In the genomic region with DNA sequence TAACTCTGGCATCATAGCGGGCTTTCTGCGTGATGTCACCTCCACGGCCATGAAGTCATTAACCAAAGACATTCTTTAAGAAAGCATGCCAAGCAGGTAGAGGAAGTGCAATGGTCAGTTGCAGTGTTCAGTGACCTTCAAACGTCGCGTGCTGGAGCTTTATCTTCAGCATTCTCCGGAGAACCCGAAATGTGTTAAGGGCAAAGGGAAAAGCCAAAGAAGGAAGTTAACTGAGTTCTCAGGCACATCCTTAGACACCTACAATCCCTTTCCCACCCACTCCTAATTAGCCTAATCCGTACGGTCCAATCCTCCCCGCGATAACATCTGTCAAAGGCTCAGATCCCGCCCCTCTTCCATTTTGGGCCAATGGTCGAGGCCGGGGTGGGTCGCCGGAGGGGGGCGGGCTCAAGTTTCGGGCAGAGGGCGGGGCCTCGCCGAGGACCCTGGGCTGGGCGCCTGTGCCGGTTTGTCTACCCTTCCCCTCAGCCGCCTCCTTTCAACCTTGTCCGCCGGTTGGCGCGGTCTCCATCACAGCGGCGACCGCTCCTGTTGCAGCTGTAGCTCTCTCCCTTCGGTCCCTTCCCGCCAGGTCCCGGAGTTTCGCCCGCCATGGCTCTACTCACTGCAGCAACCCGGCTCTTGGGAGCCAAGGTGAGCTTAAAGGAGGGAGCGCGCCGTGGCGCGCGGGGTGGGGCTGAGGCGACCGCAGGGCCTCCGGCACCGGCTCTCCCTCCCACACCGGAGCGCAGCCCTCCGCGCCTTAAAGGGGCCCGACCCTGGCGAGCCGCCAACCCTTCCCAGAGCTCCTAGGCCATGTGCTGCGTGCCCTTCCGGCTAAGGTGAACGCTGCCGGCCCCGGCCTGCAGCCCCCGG, we compare ENCODE assay signal across 8 mouse cellular contexts. TPM values are rescaled to one million over a fixed set of nuclear protein-coding genes. Genes with fewer than 3 reads are reported as not detected.
DNase-seq lines count a peak whose midpoint lies in the region; ATAC-seq and TF ChIP-seq lines count a peak whose summit lies in the region.

Gene Cs (plus strand): TSS at position 429 of the 876 bp plus-strand sequence.

- peak within 1 kb of the TSS; percentile 86 for H3K4me2 ChIP-seq in heart, embryonic 12.5 days
- peak within 1 kb of the TSS; percentile 72 for H3K4me2 ChIP-seq in kidney, postnatal 0 days (ENCODE audit: low read length)
- peak within 1 kb of the TSS; percentile 82 for H3K4me2 ChIP-seq in liver, embryonic 11.5 days
- peak within 1 kb of the TSS; percentile 62 for H3K4me2 ChIP-seq in stomach, embryonic 14.5 days (replicated peaks; ENCODE audit: low read depth, low read length)

- H3K27ac ChIP-seq in heart, embryonic 12.5 days (ENCODE audit: poor library complexity, severe bottlenecking) = peak within 1 kb of the TSS; percentile 98
- H3K27ac ChIP-seq in kidney, postnatal 0 days = peak within 1 kb of the TSS; percentile 97
- H3K27ac ChIP-seq in liver, embryonic 11.5 days (ENCODE audit: low read depth, low read length) = peak within 1 kb of the TSS; percentile 78
- peak within 1 kb of the TSS; percentile 94 for H3K27ac ChIP-seq in stomach, embryonic 14.5 days (ENCODE audit: low read length)

- peak; percentile 71 for ATAC-seq in erythroid progenitor cell, adult 5-6 weeks (replicated peaks; ENCODE audit: low FRiP score, poor library complexity, severe bottlenecking)
- ATAC-seq in heart, embryonic 12.5 days (ENCODE audit: insufficient number of reproducible peaks, low FRiP score) = peak; percentile 99
- ATAC-seq in kidney, postnatal 0 days (replicated peaks; ENCODE audit: low FRiP score, low read depth) = peak; percentile 97
- ATAC-seq in liver, embryonic 11.5 days (replicated peaks; ENCODE audit: low FRiP score) = peak; percentile 93
- ATAC-seq in stomach, embryonic 14.5 days (ENCODE audit: insufficient number of reproducible peaks, insufficient read depth, low FRiP score, low read depth) = peak; percentile 99

- H3K4me1 ChIP-seq in heart, embryonic 12.5 days (replicated peaks) = peaks cover 49% of the 10 kb centered on the region
- H3K4me1 ChIP-seq in kidney, postnatal 0 days (replicated peaks; ENCODE audit: insufficient read depth, low read length) = peaks cover 9% of the 10 kb centered on the region; the same call in 1 of the 2 replicates
- H3K4me1 ChIP-seq in liver, embryonic 11.5 days (replicated peaks; ENCODE audit: control insufficient read depth, insufficient read depth, low read length) = peaks cover 53% of the 10 kb centered on the region
- peaks cover 14% of the 10 kb centered on the region for H3K4me1 ChIP-seq in stomach, embryonic 14.5 days (ENCODE audit: control insufficient read depth, insufficient read depth, low read length)

- DNase-seq in CD4-positive helper T cell, adult 2 months (ENCODE audit: low read depth, low spot score) = peak; percentile 98
- peak; percentile 96 for DNase-seq in brain, embryonic 18.5 days (ENCODE audit: low read depth, low spot score)
- peak; percentile 100 for DNase-seq in kidney, postnatal 0 days (ENCODE audit: low spot score)
- DNase-seq in liver, embryonic 11.5 days (ENCODE audit: low spot score) = peak; percentile 97
- DNase-seq in naive thymus-derived CD4-positive, alpha-beta T cell, adult 2 months (ENCODE audit: low read depth) = peak; percentile 97

- no peaks in the 10 kb centered on the region for H3K9me3 ChIP-seq in heart, embryonic 12.5 days (replicated peaks)
- H3K9me3 ChIP-seq in kidney, postnatal 0 days (replicated peaks; ENCODE audit: low read length) = no peaks in the 10 kb centered on the region
- H3K9me3 ChIP-seq in liver, embryonic 11.5 days (ENCODE audit: control insufficient read depth, low read length) = no peaks in the 10 kb centered on the region
- no peaks in the 10 kb centered on the region for H3K9me3 ChIP-seq in stomach, embryonic 14.5 days (ENCODE audit: control insufficient read depth, low read depth, low read length)

- peak within 1 kb of the TSS; percentile 94 for H3K4me3 ChIP-seq in heart, embryonic 12.5 days
- peak within 1 kb of the TSS; percentile 86 for H3K4me3 ChIP-seq in kidney, postnatal 0 days (replicated peaks; ENCODE audit: low read depth, low read length)
- H3K4me3 ChIP-seq in liver, embryonic 11.5 days (ENCODE audit: low read depth, low read length) = peak within 1 kb of the TSS; percentile 75
- H3K4me3 ChIP-seq in stomach, embryonic 14.5 days (ENCODE audit: low read depth, low read length) = peak within 1 kb of the TSS; percentile 78

- H3K9ac ChIP-seq in heart, embryonic 12.5 days = peak within 1 kb of the TSS; percentile 87
- H3K9ac ChIP-seq in kidney, postnatal 0 days (ENCODE audit: low read depth, low read length) = peak within 1 kb of the TSS; percentile 85
- H3K9ac ChIP-seq in liver, embryonic 11.5 days (ENCODE audit: low read depth, low read length) = peak within 1 kb of the TSS; percentile 73
- H3K9ac ChIP-seq in stomach, embryonic 14.5 days (replicated peaks; ENCODE audit: low read depth, low read length) = peak within 1 kb of the TSS; percentile 80

- H3K27me3 ChIP-seq in heart, embryonic 12.5 days (replicated peaks) = no peaks in the 10 kb centered on the region
- no peaks in the 10 kb centered on the region for H3K27me3 ChIP-seq in kidney, postnatal 0 days (ENCODE audit: insufficient read depth, low read length)
- no peaks in the 10 kb centered on the region for H3K27me3 ChIP-seq in liver, embryonic 11.5 days (replicated peaks; ENCODE audit: control insufficient read depth, insufficient read depth, low read length)
- H3K27me3 ChIP-seq in stomach, embryonic 14.5 days (ENCODE audit: control insufficient read depth, insufficient read depth, low read length) = no peaks in the 10 kb centered on the region

- TF ChIP-seq CTCF in kidney, postnatal 0 days (IDR thresholded peaks at IDR 0.05; ENCODE audit: low read depth) = no peak; the same call in 1 of the 2 replicates

- 2% methylated on average over 59 of the region's 61 CpGs for WGBS in heart, embryonic 12.5 days
- WGBS in kidney, postnatal 0 days = under 1% methylated on average over 58 of the region's 61 CpGs
- WGBS in liver, embryonic 11.5 days = 1% methylated on average over 61 of the region's 61 CpGs
- WGBS in stomach, embryonic 14.5 days = under 1% methylated on average over 61 of the region's 61 CpGs

- H3K36me3 ChIP-seq in heart, embryonic 12.5 days = peaks cover 3% of the 10 kb centered on the region; the same call in 1 of the 2 replicates
- H3K36me3 ChIP-seq in kidney, postnatal 0 days (ENCODE audit: insufficient read depth, low read length) = no peaks in the 10 kb centered on the region
- H3K36me3 ChIP-seq in liver, embryonic 11.5 days (ENCODE audit: control insufficient read depth, insufficient read depth, low read length) = 0 out of 2 replicates have a peak, but pooled peaks cover 3% of the 10 kb centered on the region
- no peaks in the 10 kb centered on the region for H3K36me3 ChIP-seq in stomach, embryonic 14.5 days (ENCODE audit: control insufficient read depth, insufficient read depth, low read length)

RNA-seq across cellular contexts. Expression of gene Cs, which starts in this region (rescaled TPM):
- total RNA-seq in erythroid progenitor cell, adult 5-6 weeks (2015; ENCODE audit: low replicate concordance) = 92.3 and 106 TPM in 2 replicates
- 58.9 and 60.6 TPM in 2 replicates for total RNA-seq in erythroid progenitor cell, adult 5-6 weeks (2017; ENCODE audit: low replicate concordance)
- polyA plus RNA-seq in heart, embryonic 12.5 days (2016; fragmentation: Nextera tagmentation; extraction: Ambion mirVana) = 418 and 430 TPM in 2 replicates
- polyA plus RNA-seq in kidney, postnatal 0 days (2015; fragmentation: Nextera tagmentation; extraction: Ambion mirVana) = 167 and 195 TPM in 2 replicates
- 255 and 280 TPM in 2 replicates for polyA plus RNA-seq in liver, embryonic 11.5 days (2014; fragmentation: Nextera tagmentation; extraction: Ambion mirVana)
- 211 and 214 TPM in 2 replicates for polyA plus RNA-seq in stomach, embryonic 14.5 days (2014; fragmentation: Nextera tagmentation; extraction: Ambion mirVana)

Comparison
In these comparisons a context has a peak if more than half of its experiments do, and no peak if none do; other contexts are left out.
1. Peak in every context shown above with its lines: DNase-seq, ATAC-seq, H3K4me3 ChIP-seq and H3K27ac ChIP-seq.